Mouse (Mus musculus): ENCODE data around the gene Tnnc1.

- TF ChIP-seq CTCF (conservative IDR thresholded peaks at IDR 0.05; ENCODE audit: low read length) = no peak
- no peak for TF ChIP-seq POU5F1 (IDR thresholded peaks at IDR 0.05; ENCODE audit: borderline replicate concordance, low read length)
- no peak for TF ChIP-seq NANOG (IDR thresholded peaks at IDR 0.05; ENCODE audit: borderline replicate concordance, low read length)
Observed at GRCm38 (mm10) chr14:31173537-31173936, 34.6 kb upstream of the Tnnc1 start.
